Mouse (Mus musculus) induced T-regulatory cell, adult 2 months (primary cell): ENCODE results near the gene Dmpk.
A peak's percentile ranks its signal among the peaks of the same experiment; 100 is the strongest.

ENCODE experiments used
- DNase-seq: peaks from one replicate; pipeline ENCODE4 v3.0.0-alpha.2; 2012; ENCODE audit warnings: low read depth

The Dmpk gene

DNA sequence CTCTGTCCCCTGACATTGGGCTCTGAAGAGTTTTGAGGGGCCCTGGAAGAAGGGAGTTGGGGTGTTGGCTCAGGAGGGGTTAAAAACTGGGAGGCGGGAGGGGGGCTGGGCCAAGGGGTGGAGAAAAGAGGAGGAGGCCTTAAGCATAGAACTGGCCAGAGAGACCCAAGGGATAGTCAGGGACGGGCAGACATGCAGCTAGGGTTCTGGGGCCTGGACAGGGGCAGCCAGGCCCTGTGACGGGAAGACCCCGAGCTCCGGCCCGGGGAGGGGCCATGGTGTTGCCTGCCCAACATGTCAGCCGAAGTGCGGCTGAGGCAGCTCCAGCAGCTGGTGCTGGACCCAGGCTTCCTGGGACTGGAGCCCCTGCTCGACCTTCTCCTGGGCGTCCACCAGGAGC is at the start of gene Dmpk:
Dmpk (plus strand) TSS at position 149 of the 400 bp plus-strand sequence.
- no peak for DNase-seq

GRCm38 (mm10) chr7:19044616-19045015 is 39.0 kb upstream of the Dmpk start:
- no peak for DNase-seq

DNA sequence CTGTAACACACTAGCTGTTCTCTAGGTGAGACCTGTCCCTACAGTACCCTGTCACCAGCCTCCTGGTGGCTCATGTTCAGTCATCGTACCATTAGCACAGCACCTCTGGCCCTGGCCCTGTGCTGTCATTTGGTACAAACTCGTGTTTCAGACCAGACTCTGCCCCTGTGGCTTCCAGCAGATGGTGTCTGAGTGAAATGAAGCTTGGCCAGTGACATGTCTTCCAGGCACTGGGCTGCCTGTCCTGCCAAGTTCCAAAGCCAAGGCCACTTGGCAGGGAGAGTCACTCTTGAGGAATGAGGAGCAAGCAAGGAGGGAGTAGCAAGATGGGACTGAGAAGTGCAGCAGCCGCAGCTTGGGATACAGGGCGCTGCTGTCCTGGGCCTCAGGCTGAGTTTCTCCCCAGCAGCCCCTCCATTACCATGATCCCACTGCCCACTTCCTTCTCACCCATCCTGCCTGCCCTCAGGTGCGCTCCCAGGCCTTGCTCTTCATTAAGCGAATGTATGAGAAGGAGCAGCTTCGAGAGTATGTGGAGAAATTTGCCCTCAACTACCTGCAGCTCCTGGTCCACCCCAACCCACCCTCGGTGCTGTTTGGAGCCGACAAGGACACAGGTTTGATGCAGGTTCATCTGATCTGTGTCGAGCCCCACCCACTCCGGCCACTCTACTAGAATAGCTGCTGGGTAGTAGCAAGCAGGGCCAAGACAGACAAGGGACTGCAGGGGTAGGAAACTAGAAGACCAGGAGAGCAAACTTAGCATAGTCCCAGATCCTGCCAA is 37.2 kb upstream of the Dmpk start:
- no peak for DNase-seq

DNA sequence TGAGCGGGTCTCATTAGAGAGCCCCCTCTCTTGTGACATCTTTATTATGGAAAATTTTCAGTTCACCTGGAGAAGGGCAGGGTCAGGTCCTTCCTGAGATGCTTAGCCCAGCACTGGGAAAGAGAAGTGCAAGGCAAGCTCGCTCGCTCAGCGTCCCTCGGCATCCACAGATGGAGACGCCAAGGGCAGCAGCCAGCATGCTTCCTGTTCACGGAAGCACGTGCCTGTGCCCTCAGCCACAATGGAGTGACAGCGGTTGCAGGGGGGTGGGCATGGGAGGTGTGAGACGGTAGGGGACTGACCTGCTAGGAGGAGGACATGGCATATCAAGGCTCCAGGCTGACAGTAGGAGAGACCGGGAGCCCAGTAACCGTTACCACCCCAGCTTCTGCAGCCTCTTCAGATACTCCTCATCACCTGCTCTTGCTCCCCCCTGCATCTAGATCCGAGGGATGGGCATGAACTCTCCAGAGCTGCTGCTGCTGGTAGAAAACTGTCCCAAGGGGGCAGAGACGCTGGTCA is 35.6 kb upstream of the Dmpk start:
- DNase-seq, result no peak

- DNase-seq, result no peak
These were observed 34.4 kb upstream of the Dmpk start for GRCm38 (mm10) chr7:19049252-19049651.

DNA sequence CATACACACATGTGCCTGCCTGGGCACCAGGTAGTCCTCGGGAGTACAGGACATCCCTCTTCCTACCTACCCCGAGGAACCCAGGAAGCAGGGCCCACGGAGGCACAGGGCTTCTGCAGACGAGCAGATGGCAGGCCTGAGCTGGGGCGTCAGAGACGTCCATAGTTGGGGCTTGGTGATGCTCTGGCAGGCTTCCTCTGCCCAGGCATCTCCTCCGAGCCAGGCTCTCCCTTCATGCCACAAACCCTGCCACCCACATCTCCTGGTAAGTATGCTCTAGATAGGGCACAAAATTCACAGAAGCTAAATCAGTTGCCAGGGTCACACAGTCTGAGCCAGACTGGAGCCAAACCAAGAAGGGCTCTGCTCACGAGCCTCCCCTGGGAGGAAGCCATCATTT is 33.5 kb upstream of the Dmpk start:
- DNase-seq, result no peak

GRCm38 (mm10) chr7:19051161-19051560 is 32.5 kb upstream of the Dmpk start:
- no peak for DNase-seq

DNA sequence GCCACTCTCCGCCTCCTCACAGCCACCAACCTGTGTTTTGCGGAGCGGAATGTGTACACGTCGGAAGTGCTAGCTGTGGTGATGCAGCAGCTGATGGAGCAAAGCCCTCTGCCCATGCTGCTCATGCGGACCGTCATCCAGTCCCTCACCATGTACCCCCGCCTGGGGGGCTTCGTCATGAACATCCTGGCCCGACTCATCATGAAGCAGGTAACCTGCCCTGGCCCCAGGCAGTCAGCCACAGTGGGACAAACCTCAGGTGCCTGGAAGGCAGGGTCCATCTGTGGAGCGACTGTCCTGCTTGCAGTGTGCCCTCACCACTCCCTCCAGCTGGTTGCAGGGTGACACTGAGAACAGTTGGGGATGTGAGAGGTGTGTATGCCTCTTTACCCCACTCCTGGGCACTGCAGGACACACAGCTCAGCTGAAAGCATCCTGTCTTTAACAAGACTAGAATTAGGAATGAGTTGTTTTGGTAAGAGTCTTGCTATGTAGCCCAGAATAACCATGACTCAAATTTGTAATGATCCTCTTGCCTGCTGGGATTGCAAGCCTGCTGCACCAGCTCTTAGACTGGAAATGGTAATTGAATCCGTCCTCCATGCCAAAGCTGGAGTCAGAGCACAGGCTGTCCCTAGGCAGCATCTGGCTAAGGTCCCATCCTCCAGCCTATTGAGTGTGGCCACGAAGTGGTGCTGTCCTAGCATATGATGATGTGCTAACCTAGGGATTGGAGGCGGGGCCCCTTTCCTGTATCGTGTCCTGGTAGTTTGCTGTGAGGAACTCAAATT is 31.1 kb upstream of the Dmpk start:
- DNase-seq, result no peak

DNA sequence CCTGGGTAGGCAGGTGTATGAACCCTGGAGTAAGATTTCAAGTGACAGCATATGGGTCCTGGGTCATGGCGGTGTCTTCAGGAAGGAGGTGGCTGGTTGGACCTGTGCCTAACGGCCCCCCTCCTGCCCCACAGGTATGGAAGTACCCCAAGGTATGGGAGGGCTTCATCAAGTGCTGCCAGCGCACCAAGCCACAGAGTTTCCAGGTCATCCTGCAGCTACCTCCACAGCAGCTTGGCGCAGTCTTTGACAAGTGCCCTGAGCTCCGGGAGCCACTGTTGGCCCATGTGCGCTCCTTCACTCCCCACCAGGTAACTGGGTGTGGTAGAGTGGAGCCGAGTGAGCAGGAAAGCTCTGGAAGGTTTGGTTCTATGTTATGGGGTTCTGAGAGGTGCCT is 30.5 kb upstream of the Dmpk start:
- no peak for DNase-seq

- DNase-seq, result peak; percentile 12
These were observed 29.4 kb upstream of the Dmpk start, which contains the start of gene Rsph6a for GRCm38 (mm10) chr7:19054047-19054776. Gene Rsph6a (plus strand): TSS chr7:19054690.

GRCm38 (mm10) chr7:19054777-19055076 is 28.9 kb upstream of the Dmpk start:
- no peak for DNase-seq

DNA sequence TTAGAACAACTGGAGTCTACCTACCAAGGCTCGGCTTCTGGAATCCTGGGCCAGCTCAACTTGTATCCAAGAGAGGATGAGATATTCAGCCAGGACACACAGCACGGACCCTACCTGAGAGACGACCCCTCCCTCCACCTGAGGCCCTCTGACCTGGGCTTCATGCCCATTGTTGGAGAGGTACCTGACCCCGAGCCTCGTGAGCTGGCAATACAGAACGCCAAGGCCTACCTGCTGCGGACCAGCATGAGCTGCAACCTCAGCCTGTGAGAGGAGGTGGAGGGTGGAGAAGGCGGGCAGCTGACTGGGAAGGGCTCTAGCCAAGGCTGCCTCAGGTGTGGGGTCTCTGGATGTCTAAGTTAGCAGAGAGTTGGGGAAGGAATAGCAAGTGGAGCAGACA is 28.5 kb upstream of the Dmpk start:
- DNase-seq, result no peak

DNA sequence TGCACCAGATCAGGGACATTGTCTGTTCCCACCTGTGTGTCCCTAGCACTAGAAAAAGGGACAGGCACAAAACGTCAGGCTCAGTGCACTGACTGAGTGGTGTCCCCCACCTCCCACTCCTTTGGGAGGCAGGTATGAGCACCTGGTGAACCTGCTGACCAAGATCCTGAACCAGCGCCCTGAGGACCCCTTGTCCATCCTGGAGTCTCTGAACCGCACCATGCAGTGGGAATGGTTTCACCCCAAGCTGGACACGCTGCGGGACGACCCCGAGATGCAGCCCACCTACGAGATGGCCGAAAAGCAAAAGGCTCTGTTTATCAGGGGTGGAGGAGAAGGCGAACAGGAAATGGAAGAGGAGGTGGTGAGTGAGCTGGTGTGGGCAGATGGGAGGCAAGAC is 26.2 kb upstream of the Dmpk start:
- DNase-seq, result no peak

DNA sequence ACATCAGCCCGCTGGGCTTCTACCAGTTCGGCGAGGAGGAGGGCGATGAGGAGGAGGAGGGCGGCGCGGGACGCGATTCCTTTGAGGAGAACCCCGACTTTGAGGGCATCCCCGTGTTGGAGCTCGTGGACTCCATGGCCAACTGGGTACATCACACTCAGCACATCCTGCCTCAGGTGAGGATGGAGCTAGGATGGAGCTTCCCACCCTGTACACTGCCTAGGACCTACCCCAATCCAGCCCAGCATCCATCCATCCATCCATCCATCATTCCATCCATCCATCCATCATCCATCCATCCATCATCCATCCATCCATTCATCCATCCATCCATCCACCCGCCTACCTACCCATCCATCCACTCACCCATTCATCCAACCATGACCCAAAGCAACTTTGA is 17.8 kb upstream of the Dmpk start:
- DNase-seq, result no peak

- DNase-seq, result peak; percentile 20
These were observed 16.6 kb upstream of the Dmpk start for GRCm38 (mm10) chr7:19067063-19067462.

DNA sequence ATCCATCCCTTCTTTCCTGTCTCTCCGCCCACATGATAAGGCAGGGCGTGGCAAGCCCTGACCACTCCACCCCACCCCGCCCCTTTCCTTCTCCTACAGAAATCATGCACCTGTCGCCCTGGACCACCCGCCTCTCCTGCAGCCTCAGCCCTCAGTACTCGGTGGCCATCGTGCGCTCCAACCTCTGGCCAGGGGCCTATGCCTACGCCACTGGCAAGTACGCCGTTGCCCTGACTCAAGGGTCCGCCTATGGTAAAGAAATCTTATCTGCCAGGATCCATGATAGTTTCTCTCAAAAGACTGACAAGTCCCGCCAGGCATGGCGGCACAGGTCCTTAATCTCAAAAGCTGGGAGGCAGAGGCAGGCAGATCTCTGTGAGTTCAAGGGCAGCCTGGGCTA is 15.7 kb upstream of the Dmpk start:
- no peak for DNase-seq

DNA sequence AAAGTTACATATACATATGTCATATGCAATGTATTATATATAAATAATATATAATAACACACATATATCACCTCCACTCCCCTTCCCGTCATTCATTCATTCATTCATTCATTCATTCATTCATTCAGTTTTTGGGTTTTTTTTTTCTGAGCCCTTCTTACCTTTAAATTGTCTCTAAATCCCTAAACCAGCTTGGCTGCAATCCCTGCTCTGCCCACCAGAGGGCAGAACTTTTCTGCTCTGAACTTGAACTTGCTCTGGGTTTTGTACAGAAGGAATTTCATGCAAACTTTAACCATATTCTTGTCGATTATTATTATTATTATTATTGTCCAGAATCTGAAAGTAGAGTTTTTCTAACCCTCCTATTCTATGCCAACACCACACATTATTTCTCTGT is 14.9 kb upstream of the Dmpk start:
- peak; percentile 92 for DNase-seq

GRCm38 (mm10) chr7:19069500-19069899 is 14.1 kb upstream of the Dmpk start:
- DNase-seq, result peak; percentile 79

DNA sequence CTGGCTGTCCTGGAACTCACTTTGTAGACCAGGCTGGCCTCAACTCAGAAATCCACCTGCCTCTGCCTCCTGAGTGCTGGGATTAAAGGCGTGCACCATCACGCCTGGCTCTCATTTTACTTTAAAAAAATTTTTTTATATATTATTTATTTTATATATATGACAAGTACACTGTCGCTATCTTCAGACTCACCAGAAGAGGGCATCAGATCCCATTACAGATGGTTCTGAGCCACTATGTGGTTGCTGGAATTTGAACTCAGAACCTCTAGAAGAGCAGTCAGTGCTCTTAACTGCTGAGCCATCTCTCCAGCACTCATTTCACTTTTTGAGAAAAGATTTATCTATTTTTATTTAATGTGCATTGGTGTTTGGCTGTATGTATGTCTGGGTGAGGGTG is 12.6 kb upstream of the Dmpk start:
- peak; percentile 30 for DNase-seq

DNA sequence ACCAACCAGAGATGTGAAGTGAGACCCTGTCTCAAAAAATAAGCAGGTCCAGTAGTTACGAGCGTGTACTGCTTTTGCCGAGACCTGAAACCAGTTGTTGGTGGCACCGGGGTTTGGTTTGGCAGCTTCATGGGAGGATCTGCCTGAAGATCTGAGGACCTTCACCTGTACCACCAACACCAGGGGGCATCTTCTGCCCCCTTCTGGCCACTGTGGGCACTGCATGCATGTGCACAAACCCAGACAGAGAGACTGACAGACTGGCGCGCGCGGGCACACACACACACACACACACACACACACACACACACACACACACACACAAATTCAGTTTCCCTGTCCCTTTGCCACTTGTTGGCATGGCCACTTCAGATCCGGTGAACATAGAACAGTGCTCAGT is 10.1 kb upstream of the Dmpk start:
- peak; percentile 77 for DNase-seq

DNA sequence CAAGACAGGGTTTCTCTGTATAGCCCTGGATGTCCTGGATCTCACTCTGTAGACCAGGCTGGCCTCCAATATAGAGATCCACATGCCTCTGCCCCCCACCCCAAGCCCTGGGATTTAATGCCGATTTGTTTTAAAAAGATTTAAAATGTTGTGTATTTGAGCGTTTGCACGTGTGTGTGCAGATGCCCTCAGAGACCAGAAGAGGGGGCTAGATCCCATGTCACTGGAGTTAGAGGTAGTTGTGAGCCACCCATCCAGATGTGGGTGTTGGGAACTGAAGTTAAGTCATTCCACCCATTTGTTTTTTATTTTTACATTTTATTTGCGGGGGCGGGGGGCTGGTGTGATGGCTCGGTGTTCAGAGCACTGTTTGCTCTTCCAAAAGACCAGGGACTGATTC is 9.2 kb upstream of the Dmpk start:
- no peak for DNase-seq

GRCm38 (mm10) chr7:19075231-19075630 is 8.4 kb upstream of the Dmpk start:
- peak; percentile 49 for DNase-seq
